Mouse (Mus musculus) urinary bladder, postnatal 25 days (tissue): ENCODE data around the gene Snap47.

Experiments
- DNase-seq: peaks from one replicate; pipeline ENCODE4 v3.0.0; 2022; ENCODE audit warnings: low spot score

Snap47 gene

GRCm38 (mm10) chr11:59421967-59422366 is 29.0 kb downstream of the Snap47 start:
- DNase-seq, result no peak

GRCm38 (mm10) chr11:59421436-59421835 is 29.6 kb downstream of the Snap47 start:
- no peak for DNase-seq

- no peak for DNase-seq
Observed at GRCm38 (mm10) chr11:59418708-59419107, 32.3 kb downstream of the Snap47 start.

- no peak for DNase-seq
Observed at GRCm38 (mm10) chr11:59412999-59413863, 37.8 kb downstream of the Snap47 start.

- no peak for DNase-seq
Observed at GRCm38 (mm10) chr11:59412058-59412457, 38.9 kb downstream of the Snap47 start.

- DNase-seq, result no peak
Observed at GRCm38 (mm10) chr11:59410851-59411250, 40.1 kb downstream of the Snap47 start.

GRCm38 (mm10) chr11:59405761-59406160 is 45.2 kb downstream of the Snap47 start:
- no peak for DNase-seq

- DNase-seq, result no peak
Observed at GRCm38 (mm10) chr11:59400876-59401275, 50.1 kb downstream of the Snap47 start.

- DNase-seq, result no peak
Observed at GRCm38 (mm10) chr11:59399830-59400229, 51.2 kb downstream of the Snap47 start.

GRCm38 (mm10) chr11:59397536-59398371 is 53.2 kb downstream of the Snap47 start:
- DNase-seq, result no peak

- DNase-seq, result no peak
Observed at GRCm38 (mm10) chr11:59394451-59394850, 56.5 kb downstream of the Snap47 start.

- no peak for DNase-seq
Observed at GRCm38 (mm10) chr11:59393591-59393990, 57.4 kb downstream of the Snap47 start.

GRCm38 (mm10) chr11:59392300-59392699 is 58.7 kb downstream of the Snap47 start:
- no peak for DNase-seq

- no peak for DNase-seq
Observed at GRCm38 (mm10) chr11:59390470-59390869, 60.5 kb downstream of the Snap47 start.

- DNase-seq, result no peak
Observed at GRCm38 (mm10) chr11:59389617-59390016, 61.4 kb downstream of the Snap47 start.

- DNase-seq, result no peak
Observed at GRCm38 (mm10) chr11:59388806-59389205, 62.2 kb downstream of the Snap47 start.

- DNase-seq, result no peak
Observed at GRCm38 (mm10) chr11:59387471-59387870, 63.5 kb downstream of the Snap47 start.

GRCm38 (mm10) chr11:59385123-59385522 is 65.9 kb downstream of the Snap47 start:
- no peak for DNase-seq

GRCm38 (mm10) chr11:59384441-59384959 is 66.5 kb downstream of the Snap47 start:
- peak; percentile 18 for DNase-seq

- DNase-seq, result no peak
Observed at GRCm38 (mm10) chr11:59379547-59379946, 71.4 kb downstream of the Snap47 start.

- DNase-seq, result no peak
Observed at GRCm38 (mm10) chr11:59377999-59378398, 73.0 kb downstream of the Snap47 start.

GRCm38 (mm10) chr11:59375475-59375874 is 75.5 kb downstream of the Snap47 start, which contains the start of gene Prss38:
Gene Prss38, minus strand, starts transcription at chr11:59375657.
- DNase-seq, result no peak

GRCm38 (mm10) chr11:59369848-59370247 is 81.1 kb downstream of the Snap47 start:
- no peak for DNase-seq
